Mouse (Mus musculus): ENCODE measurements around the gene Rad51b.

The Rad51b gene

DNA sequence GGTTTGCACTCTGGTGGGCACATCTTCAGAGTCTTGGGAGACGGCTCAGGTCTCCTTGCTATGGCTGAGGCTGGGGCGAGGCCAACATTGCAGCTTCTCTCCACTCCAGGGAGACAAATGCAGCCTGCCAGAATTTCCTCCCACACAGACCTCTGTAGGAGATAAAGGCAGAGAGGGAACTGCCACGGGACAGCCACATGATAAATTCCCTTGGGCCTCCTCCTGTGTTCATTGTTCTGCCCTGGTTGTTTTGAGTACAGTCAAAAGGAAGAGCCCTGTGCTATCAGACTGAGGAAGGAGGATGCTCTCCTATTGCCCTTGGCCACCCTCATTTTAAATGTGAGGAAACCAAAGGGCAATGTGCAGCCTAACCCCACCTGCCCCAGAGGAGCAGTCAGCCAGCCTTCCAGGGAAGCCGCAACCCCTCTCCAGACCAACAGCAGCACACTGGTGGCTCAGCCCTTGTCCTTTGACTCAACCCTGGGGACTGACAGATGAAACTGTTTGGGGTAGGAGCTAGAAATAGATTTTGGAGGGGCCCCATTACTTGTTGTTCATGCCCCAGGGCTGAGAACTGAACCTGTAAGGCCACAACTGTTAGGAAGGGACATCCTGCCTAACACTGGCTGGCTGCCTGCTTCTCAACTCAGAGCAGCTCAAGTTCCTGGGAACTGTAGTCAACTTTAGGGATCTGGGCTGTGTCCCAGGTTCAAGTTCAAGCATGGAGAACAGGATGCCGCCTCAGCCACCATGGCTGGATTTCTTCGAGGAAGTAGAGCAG lies 541.3 kb downstream of the Rad51b start:
- peak; percentile 61 for DNase-seq (ENCODE audit: low spot score)

DNA sequence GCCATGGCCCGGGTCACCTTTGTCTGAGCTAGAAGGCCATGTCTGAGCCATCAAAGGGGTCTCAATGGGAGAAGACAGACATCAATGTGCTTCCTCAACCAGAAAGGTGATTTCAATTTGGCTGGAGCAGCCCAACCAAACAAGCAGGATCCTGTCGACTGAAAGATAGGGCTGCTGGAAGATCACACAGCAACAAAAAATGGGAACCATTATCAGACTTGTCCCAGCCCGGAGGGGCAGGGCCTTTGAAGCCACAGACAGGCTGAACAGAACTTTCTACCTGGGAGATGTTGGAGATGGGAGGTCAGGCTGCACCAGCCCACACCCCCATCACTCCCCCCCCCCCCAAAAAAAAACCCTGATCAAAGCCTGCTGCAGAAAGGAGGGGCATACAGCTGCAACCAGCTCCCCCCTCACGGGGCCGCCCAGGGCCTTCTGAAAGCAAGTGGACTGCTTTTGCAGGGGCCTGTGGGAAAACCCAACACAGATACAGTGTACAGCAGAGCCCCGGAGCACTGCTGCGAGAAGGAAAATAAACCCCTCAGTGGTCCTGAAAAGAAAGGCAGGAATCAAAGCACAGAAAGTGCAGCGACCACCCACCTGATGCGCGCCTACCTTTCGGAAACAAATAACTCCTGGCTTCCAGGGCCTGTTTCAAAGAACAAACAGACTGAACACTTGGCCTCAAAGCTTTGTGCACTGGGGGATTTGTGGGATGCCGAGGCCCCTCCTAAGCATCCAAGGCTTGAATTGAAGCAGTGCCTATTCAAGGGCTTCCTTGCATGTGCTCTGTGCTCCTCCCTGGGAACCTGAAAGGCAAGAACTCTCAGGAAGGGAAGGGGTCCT lies 542.2 kb downstream of the Rad51b start:
- DNase-seq (ENCODE audit: low spot score) = no peak

- no peak for DNase-seq (ENCODE audit: low spot score)
Measured at GRCm38 (mm10) chr12:79840465-79840864, 543.4 kb downstream of the Rad51b start.

GRCm38 (mm10) chr12:79841248-79841647 lies 544.2 kb downstream of the Rad51b start:
- no peak for DNase-seq (ENCODE audit: low spot score)

DNA sequence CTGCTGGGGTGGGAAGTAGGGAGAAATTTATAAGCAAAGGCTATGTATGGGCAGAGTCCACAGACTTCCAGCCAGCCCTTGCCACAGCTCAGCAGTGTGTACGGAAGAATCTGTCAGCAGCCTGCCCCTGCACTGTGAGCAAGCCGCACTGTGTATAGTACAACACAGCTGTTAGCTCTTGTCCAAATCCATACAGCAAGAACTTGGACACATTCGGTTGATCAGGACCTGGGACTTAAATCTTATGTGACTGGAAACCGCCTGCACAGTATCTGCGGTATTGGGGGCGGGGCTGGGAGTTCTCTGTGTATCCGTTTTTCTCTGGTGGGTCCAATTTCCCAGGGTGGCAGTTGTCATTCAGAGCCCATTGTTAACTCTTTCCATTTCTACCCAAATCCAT lies 545.2 kb downstream of the Rad51b start:
- no peak for DNase-seq (ENCODE audit: low spot score)

- DNase-seq (ENCODE audit: low spot score) = no peak
Measured at GRCm38 (mm10) chr12:79843002-79843401, 545.9 kb downstream of the Rad51b start.

- no peak for DNase-seq (ENCODE audit: low spot score)
Measured at GRCm38 (mm10) chr12:79843496-79843895, 546.4 kb downstream of the Rad51b start.

DNA sequence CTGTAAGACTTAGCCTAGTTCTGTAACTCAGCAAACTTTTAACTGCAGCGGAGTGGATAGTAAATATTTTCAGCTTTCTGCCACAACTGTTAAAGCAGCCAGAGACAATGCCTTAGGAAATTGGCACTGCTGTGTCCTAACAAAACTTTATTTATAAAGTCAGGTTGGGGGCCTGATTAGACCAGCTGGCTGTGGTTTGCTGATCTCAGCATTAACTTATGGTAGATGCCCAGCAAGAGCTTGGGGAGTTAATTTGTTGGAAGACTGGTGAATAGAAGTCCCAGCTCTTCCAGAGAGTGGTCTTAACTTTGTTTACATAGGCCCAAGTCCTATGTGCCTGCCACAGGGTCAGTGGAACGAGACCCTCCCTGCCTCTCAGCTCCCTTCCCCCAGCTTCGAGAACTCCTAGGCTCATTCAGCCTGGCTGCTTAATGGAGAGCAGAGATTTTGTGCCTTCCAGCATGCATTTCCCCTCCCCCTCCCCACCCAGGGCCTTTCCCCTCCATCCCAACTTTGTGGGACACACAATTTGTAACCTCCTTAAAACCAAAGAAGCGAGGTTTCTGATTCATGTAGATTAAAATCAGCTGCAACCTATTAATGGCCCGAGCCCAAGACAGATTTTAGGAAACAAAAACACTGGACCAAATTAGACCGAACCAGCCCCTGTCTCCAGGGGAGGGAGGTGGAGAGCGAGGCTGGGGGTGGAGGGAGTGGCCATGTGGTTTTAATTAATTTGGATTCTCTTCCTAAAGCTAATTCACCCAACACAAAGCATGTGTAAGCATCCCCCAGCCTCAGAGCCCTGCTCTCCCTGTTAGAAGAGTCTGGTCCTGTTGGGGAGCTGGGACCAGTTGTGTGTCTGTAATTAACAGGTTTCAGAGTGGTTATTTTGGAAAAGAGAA lies 549.4 kb downstream of the Rad51b start:
- DNase-seq (ENCODE audit: low spot score) = no peak

- no peak for DNase-seq (ENCODE audit: low spot score)
Measured at GRCm38 (mm10) chr12:79848539-79848938, 551.5 kb downstream of the Rad51b start.

DNA sequence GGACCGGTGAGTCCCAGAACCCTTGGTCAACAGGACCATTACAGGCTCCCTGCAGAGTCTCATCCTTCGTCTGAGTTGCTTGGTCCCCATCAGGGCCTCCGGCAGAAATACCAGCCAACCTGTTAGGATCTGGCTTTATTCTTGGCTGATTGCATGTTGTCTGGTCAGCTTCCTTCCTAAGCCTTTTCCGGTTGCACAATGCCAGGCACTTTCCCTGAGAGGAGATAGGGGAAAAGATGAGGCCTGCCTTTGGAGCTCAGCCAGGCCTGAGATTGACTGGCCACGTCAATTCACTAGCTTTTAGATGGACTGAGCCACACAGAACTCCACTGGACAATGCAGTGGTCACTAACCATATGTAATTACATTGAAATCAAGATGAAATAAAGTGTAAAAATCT lies 552.9 kb downstream of the Rad51b start:
- no peak for DNase-seq (ENCODE audit: low spot score)

DNA sequence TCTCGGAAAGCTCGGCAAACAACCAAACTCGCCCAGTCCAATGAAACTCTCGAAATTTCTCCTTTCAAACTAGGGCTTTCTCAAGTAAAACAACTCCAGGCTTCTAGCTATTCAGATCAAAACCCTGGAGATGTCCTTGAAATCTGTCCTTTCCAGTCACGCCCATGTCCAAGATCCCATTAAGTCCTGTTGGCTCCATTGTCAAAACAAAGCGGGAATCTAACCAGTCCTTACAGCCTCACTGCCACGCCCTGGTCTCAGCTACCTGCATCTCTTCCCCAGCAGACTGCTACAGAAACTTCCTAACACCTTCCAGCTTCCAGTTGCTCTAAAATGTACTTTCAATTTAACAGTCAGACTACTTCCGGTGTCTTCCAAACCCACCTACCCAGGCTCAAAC lies 554.8 kb downstream of the Rad51b start:
- no peak for DNase-seq (ENCODE audit: low spot score)

- no peak for DNase-seq (ENCODE audit: low spot score)
Measured at GRCm38 (mm10) chr12:79852606-79853005, 555.5 kb downstream of the Rad51b start.

- DNase-seq (ENCODE audit: low spot score) = no peak
Measured at GRCm38 (mm10) chr12:79853901-79854490, 556.9 kb downstream of the Rad51b start.

DNA sequence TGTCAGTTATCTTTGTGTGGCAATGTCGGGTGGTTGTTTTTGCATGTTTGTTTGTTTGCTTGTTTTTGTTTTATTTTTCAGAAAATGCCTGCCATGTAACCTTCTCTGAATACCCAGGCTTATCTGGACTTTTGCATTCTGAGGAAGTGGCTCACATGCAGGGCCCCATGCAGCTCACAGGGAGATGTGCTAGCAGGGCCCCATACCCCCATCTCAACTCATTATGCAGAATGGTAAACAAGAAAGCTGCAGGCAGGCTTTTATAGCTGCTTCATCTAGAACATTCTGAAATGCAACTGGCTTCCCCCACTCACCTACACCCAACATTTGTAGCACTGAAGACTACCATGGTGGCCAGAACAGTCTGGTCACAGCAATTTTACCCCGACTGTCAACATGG lies 557.4 kb downstream of the Rad51b start:
- no peak for DNase-seq (ENCODE audit: low spot score)

GRCm38 (mm10) chr12:79856116-79856909 lies 559.2 kb downstream of the Rad51b start:
- peak; percentile 92 for DNase-seq (ENCODE audit: low spot score)

DNA sequence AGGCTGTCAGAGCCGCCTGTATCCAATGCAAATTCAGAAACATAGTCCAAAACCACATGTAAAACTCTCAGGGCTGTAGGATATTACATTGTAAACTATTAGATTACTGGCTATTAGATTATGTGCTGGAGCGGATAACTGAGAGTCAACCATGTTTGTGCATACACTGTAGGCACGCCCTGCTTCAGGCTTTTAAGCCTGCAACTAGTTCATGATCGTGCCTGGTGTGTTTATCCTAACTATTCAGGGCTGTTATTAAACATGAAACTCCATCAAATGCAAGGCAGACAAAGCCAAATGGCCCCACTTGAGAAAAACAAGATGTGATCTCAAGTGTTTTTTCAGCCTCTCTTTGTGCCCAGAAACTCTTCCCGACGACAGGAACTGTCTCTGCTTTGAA lies 560.6 kb downstream of the Rad51b start:
- no peak for DNase-seq (ENCODE audit: low spot score)

- DNase-seq (ENCODE audit: low spot score) = no peak
Measured at GRCm38 (mm10) chr12:79858336-79858735, 561.3 kb downstream of the Rad51b start.

DNA sequence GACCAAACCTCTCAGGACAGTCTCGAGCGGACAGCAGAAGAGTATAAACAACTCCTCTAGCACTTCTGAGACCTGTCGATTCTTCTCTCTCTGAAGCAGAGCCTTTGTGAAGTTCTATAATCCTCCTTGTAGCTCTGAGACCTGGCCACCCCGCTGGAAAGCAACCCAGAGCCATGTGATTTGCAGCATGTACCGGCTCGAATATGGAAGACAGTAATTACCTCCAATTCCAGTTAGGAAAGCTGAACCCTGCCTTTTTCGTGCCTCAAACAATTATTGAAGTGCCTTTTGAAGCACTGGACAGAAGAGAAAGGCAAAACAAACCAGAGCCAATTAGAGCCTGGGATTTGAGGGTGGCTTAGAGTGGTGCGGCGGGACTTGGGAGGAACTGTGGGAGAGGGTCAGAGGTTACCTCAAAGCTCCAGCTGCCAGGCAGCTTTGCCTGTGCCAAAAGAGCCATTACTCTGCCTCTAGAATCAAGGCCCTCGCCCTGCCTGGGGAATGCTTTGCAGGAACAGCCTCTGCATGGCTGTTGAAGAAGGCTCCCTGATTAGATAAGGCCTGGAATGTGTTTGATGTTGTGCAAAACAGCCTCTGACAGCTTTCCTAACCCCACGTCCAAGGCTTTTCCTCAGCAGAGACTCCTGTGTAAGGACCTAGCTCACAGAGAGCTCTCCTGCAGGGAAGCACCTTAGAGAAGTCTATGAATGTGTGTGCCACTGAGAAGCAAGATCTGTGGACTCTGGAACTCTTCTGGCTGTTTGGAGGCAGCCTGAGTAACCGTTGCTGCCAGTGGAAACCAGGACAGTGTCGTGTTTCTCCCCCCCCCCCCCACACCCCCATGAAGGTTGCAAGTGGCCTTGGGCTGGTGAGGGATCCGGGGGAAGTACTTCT lies 562.5 kb downstream of the Rad51b start:
- peak; percentile 72 for DNase-seq (ENCODE audit: low spot score)

DNA sequence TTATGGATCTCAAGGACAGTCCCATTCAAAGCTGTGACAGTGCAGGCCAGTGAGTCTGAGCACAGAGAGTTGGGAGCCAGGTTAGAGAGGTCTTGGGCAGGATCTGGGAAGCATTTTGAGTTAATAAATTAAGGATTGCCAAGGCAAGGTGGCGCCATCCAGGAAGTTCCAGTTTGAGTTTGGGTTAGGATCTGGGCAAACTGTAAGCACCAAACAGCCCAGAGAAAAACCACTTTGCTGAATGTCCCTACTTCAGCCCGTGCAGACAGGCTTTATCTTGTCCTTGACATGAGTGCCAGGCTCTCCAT lies 563.1 kb downstream of the Rad51b start:
- no peak for DNase-seq (ENCODE audit: low spot score)
